Mouse (Mus musculus): Measurements from ENCODE around the gene Fam19a2. TPM values are rescaled to one million over a fixed set of nuclear protein-coding genes. Genes with fewer than 3 reads are reported as not detected.

Gene Fam19a2
- total RNA-seq (2022), result under 1 TPM in 1 of 4 experiments, not detected in 3; 0.13 TPM

DNA sequence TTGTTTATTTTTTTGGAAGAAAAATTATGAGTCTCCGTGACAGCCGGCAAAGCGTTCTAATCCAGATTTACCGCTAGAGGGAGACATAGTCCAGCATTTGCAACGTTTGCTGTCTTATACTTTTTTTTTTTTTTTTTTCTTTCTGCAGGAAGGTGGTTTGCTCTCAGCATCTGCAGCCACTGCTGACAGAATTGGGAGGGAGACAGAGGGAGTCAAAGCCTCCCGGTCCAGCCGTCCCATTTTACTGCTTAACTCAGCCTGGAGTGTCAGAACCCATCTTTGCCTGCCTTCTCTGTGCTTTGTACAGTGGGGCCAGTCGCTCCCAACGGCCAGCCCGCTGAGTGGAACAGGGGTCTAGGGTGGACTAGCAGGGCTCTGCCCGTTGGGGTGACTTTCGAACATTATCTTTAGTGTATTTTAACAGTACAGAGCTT is at the start of gene Fam19a2:
TSS of gene Fam19a2 (plus strand) at position 121 of the 434 bp plus-strand sequence.
- DNase-seq (ENCODE audit: low spot score in 2 of 2), result no peak

DNA sequence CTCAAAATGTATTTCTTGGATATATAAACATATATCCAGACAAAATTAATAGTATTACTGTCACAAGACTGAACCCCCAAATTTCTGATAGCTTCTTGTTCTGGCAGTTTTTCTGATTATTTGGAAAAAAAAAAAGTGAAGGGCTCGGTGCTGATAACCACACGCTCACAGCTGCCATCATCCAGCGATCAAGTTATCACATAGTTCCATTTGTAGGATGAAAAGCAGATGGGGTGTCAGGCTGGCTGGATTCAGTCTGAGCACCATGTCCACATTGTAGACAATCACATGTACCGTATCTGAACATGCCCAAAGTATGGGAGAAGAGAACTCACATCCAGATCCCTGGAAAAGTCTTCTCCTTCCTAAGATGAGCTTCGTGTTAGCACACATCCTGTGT is 41.0 kb upstream of the Fam19a2 start:
- DNase-seq (ENCODE audit: low spot score in 2 of 2), result no peak

DNA sequence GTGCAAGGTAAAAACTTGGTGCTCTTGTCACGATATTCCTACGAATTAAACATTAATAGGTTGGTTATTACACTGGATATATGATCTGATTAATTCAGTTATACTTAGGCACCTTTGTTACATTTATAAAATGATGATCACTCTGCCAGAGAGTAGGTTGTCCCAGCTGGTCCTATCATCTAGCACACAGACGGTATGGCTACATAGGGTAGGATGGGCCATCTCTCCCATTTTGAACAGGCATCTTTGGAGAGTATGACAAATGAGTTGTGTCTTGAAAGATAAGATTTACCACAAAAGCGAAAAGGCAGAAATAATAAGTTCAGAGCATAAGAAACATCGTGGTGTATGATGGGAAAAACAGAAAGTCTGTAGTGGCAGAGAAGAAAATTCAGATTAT is 34.4 kb upstream of the Fam19a2 start:
- DNase-seq (ENCODE audit: low spot score in 2 of 2), result no peak

DNA sequence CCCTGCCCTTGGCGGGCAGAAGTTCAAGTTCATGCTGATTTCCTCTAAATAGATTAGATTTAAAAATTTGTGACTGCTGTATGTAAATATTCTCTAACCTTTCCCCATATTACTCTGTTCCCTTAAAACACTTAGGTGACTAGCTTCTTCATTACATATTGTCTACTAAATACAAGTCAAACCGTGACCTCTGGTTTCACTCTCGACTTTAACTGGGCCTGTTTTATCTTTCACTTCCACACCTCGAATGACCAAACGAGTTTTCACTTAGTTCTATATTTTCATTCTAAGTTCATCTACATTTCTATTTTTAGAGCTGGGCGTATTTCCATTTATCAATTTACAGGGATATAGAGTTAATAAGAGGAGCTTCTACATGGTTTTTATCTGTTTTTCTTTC is 15.7 kb upstream of the Fam19a2 start:
- DNase-seq (ENCODE audit: low spot score in 2 of 2), result no peak

DNA sequence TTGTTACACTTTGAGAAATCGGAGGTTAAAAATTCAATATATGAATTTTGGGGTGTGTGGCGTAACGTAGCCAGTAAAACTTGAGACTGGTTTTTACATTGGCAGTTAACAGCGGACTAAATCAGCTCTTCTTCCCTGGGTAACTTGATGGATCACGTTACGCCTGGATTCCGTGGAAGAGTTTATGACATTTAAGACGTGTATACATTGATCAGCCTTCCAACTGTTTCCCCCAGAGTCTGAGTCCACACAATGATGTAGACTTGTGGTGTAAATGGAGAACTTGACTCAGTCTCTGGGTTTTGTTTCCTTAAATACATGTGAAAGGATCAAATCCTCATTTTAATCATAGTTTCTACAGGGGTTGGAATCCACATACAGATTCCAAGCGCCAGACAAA is 11.9 kb upstream of the Fam19a2 start:
- no peak for DNase-seq (ENCODE audit: low spot score in 2 of 2)

DNA sequence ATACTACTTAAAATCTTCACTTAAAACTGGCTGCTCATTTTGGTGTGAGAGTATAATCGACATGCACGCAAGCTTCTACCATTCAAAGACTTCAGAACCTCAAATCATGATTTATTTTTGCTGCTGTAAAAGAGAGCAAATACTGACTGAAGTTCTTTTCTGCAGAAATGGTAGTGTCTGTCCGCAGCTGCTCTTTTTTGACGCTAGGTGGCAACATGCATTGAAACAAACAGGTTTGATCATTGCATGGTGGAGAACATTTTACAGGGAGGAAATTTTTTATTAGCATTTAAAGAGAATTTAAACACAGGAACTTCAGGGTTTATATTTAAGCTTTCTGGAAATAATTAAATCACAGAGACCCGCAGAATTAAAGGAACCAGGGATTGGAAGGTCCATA is 9.5 kb upstream of the Fam19a2 start:
- no peak for DNase-seq (ENCODE audit: low spot score in 2 of 2)

DNA sequence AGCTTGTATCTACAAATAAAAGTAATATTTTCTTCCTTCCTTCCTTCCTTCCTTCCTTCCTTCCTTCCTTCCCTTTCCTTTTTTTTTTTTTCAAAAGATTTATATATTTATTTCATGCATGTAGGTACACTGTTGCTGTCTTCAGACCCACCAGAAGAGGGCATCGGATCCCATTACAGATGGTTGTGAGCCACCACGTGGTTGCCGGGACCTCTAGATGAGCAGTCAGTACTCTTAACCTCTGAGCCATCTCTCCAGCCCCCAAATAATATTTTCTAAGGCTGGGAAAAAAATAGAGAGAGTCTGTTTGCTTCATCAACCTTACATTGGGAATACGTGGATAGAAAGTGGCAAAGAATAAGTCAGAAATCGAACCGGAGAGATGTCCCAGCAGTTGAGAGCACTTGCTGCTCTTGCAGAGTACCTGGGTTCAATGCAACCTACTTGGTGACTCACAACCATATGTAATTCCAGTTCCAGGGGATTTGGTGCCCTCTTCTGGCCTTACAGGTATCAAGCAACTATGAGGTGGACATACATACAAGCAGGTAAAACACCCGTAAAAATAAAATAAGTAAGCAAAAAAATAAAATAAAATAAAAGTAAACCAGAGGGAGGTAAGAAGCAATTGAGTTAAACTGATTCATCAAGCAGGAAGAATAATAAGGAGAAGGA is 8.0 kb upstream of the Fam19a2 start:
- DNase-seq (ENCODE audit: low spot score in 2 of 2), result no peak

DNA sequence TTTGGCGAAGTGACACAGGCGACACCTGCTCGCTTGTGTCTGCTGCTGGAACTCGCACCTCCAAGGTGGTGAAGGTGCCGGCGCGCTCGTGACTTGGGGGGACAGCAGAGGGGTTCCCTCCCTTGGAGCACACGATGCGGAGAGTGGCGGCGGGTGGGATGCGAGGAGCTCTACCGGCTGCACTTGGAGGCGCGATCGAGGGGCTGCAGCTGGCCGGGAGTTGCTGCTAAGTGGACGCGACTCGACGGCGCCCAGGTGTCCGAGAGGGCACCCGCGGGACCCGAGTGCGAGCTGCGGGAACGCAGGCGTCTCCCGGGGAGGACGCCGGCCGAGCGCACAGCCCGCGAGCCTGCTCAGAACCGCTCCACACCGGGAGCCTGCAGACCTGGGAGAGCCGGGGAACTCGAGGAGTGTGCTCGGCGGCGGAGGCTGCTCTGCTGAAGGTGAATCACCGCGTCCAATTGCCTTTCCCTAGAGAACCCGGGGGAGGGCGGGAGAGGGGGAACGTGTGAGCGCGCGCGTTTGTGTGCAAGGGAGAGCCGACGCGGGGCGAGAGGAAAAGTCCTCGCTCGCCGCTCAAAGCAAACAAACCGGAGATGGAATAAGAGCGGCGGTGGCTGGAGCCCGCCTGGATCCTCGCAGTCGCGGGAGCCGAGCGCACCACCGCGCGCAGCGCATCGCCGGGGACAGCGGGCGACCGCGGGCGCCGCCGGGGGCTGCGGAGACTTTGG is 830 bp downstream of the Fam19a2 start:
- DNase-seq (ENCODE audit: low spot score in 2 of 2), result no peak

DNA sequence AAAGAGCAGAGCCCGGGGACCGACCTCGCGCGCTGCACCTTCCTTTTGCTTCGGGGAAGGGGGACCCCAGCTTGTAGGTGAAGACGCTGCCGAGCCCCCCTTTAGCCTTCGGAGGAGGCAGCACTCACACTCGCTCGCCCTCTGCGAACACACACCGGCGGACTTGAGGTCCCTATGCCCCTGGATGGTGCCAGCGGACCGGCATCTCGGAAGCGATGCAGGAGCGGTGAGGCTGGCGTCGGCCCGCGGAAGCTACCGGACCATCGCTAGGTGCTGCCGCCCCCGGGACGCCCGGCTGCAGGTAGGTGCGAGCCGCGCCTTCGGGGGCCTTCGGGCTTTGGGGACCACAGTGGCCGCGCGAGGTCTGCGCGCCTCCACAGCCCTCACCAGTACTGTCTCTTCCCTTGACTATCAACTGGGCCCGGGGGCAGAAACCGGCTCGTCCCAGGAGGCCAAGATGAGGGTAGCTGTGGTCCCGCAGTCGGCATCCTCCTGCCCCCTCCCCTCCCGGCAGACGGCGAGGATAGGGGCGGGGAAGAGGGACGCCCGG is 1.5 kb downstream of the Fam19a2 start:
- DNase-seq (ENCODE audit: low spot score in 2 of 2), result no peak

DNA sequence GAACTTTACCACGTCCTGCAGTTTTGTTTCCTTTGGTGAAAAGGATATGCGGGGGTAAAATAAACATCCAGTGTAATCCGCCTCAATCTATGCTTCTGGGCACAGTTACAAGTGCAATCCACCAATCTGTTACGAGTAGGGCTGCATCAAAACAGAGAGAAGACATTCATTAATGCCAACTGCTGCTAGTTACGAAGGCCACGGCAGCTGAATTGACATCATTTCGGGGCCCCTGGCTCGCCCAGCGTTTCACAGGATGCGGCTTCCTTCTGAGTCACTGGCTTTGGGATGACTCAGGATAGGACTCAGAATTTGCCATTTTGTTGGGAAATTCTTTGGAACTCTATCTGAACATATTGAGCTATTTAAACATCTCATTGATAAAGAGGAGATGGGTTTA is 4.8 kb downstream of the Fam19a2 start:
- no peak for DNase-seq (ENCODE audit: low spot score in 2 of 2)

DNA sequence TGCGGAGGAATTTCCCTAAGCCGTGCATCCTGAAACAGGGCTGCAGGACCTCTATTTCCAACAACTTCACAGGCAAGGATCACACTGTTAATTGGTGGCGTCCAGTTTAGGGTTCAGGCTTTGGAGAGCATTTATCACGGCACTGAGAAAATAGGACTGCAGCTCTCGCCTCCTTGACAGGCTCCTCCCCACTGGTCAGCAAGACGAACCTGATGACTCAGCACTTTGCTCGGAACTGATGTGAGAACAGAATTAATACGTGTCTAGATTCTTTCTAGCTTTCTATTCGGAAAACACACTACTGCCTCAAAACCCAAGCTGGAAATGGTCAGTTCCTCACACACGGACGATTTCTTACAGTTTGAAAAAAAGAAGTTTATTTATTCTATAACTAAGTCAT is 10.8 kb downstream of the Fam19a2 start:
- DNase-seq (ENCODE audit: low spot score in 2 of 2), result no peak

DNA sequence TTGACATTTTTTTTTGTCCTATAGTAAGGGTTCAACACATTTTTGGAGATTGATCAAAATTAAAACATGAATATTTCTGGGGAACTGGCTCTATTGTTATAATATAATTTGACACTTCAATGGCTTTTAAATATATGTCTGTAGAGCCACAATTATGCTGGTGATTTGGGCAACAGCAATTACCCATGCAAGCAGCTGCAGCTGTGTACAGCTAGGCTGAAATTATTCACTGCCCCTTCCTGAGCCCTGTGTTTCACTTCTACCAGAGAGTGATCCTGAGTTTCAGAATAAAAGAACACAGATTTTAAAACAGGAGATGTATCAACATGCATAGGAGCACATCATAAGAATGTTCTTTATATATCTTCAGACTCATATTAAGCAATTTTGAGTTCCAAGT is 43.5 kb downstream of the Fam19a2 start:
- no peak for DNase-seq (ENCODE audit: low spot score in 2 of 2)

DNA sequence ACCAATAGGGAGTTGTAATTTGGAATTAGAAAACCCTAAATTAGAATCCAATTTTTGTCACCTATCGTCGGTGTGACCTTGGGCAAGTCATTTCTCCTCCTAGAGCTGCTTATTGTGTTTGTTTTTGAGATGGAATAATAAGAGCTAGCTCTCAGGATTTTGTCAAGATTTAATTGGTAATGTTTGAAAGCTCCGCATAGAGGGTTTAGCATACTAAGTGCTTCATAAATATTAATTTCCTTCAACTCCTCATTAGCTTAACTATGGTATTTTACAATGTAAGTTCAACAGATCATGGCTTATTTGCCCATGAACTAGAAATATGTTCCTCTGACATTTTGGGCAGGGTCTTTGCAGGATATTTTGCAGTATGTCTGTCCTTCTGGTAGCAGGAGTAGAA is 62.5 kb downstream of the Fam19a2 start:
- no peak for DNase-seq (ENCODE audit: low spot score in 2 of 2)

DNA sequence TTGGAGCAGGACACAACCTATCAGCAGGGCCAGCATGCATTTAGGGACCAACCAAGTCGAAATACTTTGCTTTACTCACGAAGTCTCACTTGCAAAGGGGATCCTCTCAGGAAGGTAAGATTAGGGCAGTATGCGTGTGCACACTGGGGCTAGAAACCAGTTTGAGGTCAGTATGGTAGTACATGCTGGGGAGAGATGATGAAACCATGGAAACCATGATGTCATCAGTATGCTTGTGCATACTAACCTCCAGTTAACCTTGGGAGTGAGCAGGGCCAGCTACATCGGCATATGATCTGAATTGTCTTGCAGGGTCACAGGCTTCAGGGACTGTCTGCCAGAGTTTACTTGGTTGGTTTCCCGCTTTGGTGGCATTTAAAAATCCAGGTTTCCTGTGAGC is 77.5 kb downstream of the Fam19a2 start:
- no peak for DNase-seq (ENCODE audit: low spot score in 2 of 2)

DNA sequence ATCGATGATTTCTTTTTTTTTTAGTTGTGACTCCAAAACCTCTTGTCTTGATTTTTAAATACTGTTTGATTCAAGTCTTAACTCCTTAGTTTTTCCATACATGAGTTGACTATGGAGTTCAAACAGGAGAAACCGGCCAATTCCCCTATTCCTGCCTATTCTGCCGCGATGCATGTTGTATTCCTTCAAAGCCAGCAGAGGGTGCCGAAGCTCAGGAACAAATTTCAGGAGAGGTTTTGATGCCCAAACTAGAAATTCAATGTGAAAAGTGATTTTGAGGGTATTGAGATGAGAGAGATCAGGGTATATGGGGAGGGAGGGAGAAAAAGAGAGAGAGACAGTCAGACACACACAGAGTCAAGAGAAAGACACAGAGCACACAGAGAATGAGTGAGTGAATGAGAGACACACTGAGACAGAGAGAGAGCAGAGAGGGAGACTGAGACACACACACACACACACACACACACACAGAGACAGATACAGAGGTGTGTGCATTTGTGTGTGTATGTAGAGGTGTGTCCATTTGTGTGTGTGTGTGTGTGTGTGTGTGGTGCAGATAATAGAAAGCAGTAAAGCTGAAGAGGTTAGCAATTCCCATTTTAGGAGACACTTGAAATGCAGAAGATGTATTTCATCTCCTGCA is 78.9 kb downstream of the Fam19a2 start:
- DNase-seq (ENCODE audit: low spot score in 2 of 2), result no peak

DNA sequence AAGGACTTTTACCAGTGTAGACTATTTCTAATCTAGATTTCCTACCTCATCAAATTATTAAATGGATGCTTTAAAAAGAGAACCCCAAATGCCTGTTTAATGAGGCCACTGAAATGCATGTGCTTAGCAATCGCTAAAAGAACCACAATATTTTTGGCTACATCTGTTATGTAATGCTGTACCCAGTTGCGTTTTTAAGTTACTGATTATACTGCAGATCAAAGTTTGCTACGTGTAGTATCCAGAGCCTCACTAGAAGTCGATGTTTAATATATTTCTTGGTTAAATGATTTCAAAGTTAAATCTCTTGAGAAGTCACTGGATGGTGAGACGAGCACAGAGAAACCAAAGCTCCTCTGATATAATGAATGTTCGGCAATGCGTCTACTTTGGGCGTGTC is 82.5 kb downstream of the Fam19a2 start:
- DNase-seq (ENCODE audit: low spot score in 2 of 2), result no peak

DNA sequence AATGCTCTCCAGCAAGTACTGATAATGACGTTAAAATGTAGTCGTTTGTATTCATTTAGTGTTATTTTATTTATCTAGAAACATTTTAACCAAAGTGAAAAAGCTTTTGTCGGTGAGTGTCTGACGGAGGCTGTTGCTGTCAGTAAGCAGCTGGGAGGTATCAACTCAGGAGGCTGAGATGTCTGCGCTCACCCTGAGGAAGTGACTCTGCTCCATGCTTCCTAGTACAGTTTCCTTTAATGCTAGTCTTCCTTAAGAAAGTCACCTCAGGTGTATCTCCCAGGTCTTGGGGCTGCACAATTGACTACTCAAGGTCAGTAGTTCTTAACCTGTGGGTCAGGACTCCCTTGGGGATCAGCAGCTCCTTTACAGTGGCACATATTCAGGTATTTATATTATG is 89.9 kb downstream of the Fam19a2 start:
- DNase-seq (ENCODE audit: low spot score in 2 of 2), result no peak

DNA sequence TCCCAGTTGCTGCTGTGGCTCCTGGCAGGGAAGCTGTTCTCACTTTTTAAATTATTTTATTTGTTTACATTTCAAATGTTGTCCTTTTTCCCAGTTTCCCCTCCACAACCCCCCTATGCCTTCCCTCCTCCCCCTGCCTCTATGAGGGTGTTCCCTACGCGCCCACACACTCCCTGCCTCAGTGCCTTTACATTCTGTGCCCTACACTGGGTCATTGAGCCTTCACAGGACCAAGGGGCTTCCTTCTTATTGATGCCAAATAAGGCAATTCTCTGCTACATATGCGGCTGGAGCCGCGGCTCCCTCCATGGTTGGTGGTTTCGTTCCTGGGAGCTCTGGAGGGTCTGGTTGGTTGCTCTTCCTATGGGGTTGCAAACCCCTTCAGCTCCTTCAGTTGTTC is 93.2 kb downstream of the Fam19a2 start:
- DNase-seq (ENCODE audit: low spot score in 2 of 2), result no peak

DNA sequence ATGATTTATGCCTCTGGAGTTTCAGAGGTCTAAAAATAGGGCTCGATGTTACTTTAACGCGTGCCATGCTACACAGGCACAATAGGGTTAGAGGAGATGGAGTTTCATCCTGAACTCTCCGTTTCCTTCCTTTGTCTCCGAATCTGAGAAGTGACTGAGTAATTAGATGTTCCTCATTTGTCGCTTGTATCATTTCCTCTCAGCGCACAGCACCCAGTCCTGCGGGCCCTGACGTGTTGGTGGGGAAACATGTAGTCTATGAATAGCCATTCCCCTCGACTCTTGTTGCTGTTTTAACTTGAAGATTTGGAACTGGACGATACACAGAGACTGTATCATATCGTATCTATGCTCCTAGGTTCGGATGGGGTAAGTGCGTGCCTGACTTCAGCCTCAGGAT is 96.7 kb downstream of the Fam19a2 start:
- no peak for DNase-seq (ENCODE audit: low spot score in 2 of 2)

DNA sequence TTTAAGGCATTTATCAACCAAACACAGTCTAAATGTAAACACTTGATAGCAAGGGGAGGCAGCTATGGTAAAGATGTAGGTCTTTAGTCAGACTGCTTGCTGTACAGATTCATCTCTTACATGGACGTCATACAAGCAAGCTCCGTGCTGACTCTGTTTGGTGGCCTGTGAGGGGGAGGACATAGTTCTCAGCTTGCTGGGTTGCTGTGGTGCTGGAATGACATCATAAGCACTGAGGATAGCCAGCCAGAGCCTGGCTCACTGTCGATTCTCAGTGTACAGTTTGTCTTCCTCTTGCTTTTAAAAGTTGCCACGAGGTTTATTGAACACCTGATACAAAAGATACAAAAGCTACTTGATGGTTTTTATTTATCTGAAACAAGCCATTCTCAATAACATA is 100.8 kb downstream of the Fam19a2 start:
- no peak for DNase-seq (ENCODE audit: low spot score in 2 of 2)

DNA sequence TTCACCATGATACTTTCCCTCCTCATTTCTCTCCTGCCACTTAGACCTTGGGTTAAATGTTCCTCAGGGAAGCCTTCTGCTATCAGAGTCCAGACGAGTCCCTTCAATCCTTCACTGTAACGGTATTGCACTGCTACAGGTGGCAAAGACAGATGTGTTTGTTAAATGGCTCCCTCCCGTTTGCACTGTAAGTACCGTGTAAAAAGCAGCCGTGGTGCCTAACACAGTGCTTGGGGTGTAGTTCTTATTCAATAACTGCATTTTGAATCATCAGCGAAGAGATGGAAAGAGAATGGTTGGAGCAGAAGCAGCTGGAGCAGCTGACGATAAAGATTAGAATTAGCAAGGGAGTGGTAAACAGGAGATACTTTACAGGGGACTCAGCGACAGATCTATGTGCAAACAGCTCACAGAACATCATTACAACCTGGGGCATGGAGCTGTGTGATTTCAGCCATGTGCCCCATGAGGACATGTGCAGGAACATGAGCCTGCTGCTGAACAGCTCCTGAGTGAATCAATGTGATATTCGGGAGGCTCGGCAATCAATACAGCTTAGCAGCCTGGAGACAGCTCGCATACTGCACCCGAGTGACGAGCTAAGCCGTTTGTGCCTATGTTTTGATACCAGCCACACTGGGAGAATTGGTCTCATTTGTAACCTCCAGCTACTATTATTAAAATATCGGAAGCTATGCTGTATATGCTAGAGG is 103.5 kb downstream of the Fam19a2 start:
- no peak for DNase-seq (ENCODE audit: low spot score in 2 of 2)

DNA sequence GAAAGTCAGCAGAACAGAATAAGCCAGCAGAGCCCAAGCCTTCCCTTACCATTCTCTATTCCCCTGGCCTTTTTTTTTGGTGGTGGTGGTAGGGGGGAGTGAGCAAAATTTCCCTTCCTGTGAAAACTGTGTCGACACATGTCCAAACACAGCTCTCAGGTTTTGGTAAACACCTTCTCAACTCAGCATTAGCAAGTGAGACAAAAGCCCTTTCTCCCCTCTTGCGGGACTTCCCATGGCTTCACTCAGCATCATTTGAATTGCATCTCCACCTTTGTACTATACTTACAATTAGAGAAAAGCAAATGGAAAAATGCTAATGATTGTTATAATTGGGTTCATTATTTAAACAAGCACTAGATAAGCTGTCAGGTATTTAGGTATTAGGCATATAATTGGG is 119.5 kb downstream of the Fam19a2 start:
- DNase-seq (ENCODE audit: low spot score in 2 of 2), result no peak

Data from gastrocnemius, adult 8-10 months (tissue).